Mouse (Mus musculus) liver, adult 2 months (tissue): ENCODE measurements around the gene Idh2.

Source experiments
- CTCF ChIP-seq: fragments of 200-500 bp; IDR thresholded peaks from 2 replicates; pipeline ENCODE4 v1.5.1; 2011; ENCODE audit warnings: low read depth, low read length, control low read depth
- POLR2A ChIP-seq: fragments of 200-500 bp; IDR thresholded peaks from 2 replicates; pipeline ENCODE4 v1.6.1; 2011; ENCODE audit warnings: low read length, control low read depth; ENCODE audit not compliant: insufficient read depth; ENCODE audit errors: extremely low read depth

GRCm38 (mm10) chr7:80149356-80149755, 34.2 kb upstream of the Idh2 start:
- no peak for TF ChIP-seq CTCF
- no peak for TF ChIP-seq POLR2A
